Mouse (Mus musculus): ENCODE results near the gene Kcnc3. TPM values are rescaled to one million over a fixed set of nuclear protein-coding genes. Genes with fewer than 3 reads are reported as not detected.

Kcnc3 gene
- polyA plus RNA-seq, 1 experiment from 2014 or later: not detected

- WGBS: 8% methylated on average over 4 of the region's 4 CpGs
- no peaks in the 10 kb centered on the region for H3K36me3 ChIP-seq (ENCODE audit: control insufficient read depth, insufficient read depth, low read length)
- no peak for ATAC-seq (ENCODE audit: insufficient number of reproducible peaks, insufficient read depth, low FRiP score, low read depth)
Measured at GRCm38 (mm10) chr7:44649990-44650389, 59.5 kb downstream of the Kcnc3 start.

GRCm38 (mm10) chr7:44651416-44651815 is 61.0 kb downstream of the Kcnc3 start:
- peaks cover 4% of the 10 kb centered on the region; the same call in 1 of the 2 replicates for H3K27me3 ChIP-seq (ENCODE audit: control insufficient read depth, insufficient read depth, low read length)
- no peak overlapping the region for H3K4me2 ChIP-seq (ENCODE audit: low read length)
- H3K9me3 ChIP-seq (ENCODE audit: control insufficient read depth, low read length): no peaks in the 10 kb centered on the region
- H3K4me1 ChIP-seq (ENCODE audit: control insufficient read depth in 2 of 2, insufficient read depth in 2 of 2, low read length in 2 of 2): no peaks in the 10 kb centered on the region
- H3K9ac ChIP-seq (ENCODE audit: low read length): no peak overlapping the region
- H3K36me3 ChIP-seq (ENCODE audit: control insufficient read depth, insufficient read depth, low read length): no peaks in the 10 kb centered on the region
- no peak overlapping the region for H3K4me3 ChIP-seq (ENCODE audit: control insufficient read depth in 1 of 2, insufficient read depth in 1 of 2, low read depth in 1 of 2, low read length in 2 of 2)
- no peak for ATAC-seq (ENCODE audit: insufficient number of reproducible peaks, insufficient read depth, low FRiP score, low read depth)
- WGBS: 60% methylated on average over 7 of the region's 7 CpGs
- no peak overlapping the region for H3K27ac ChIP-seq (replicated peaks in 1 of 2; ENCODE audit: control insufficient read depth in 1 of 2, insufficient read depth in 1 of 2, low read depth in 2 of 2, low read length in 2 of 2)

More at GRCm38 (mm10) chr7:44649990-44650389, 59.5 kb downstream of the Kcnc3 start:
- H3K27ac ChIP-seq (replicated peaks in 1 of 2; ENCODE audit: control insufficient read depth in 1 of 2, insufficient read depth in 1 of 2, low read depth in 2 of 2, low read length in 2 of 2): no peak overlapping the region
- H3K4me2 ChIP-seq (ENCODE audit: low read length): no peak overlapping the region
- H3K9ac ChIP-seq (ENCODE audit: low read length): no peak overlapping the region
- H3K9me3 ChIP-seq (ENCODE audit: control insufficient read depth, low read length): no peaks in the 10 kb centered on the region
- no peak overlapping the region for H3K4me3 ChIP-seq (ENCODE audit: control insufficient read depth in 1 of 2, insufficient read depth in 1 of 2, low read depth in 1 of 2, low read length in 2 of 2)
- peaks cover 18% of the 10 kb centered on the region for H3K27me3 ChIP-seq (ENCODE audit: control insufficient read depth, insufficient read depth, low read length)
- H3K4me1 ChIP-seq (ENCODE audit: control insufficient read depth in 2 of 2, insufficient read depth in 2 of 2, low read length in 2 of 2): no peaks in the 10 kb centered on the region

GRCm38 (mm10) chr7:44653773-44654172 is 63.3 kb downstream of the Kcnc3 start:
- 51% methylated on average over 8 of the region's 8 CpGs for WGBS
- no peak for ATAC-seq (ENCODE audit: insufficient number of reproducible peaks, insufficient read depth, low FRiP score, low read depth)
- H3K9ac ChIP-seq (ENCODE audit: low read length): no peak overlapping the region

More at GRCm38 (mm10) chr7:44653773-44654172, 63.3 kb downstream of the Kcnc3 start:
- H3K27ac ChIP-seq (replicated peaks in 1 of 2; ENCODE audit: control insufficient read depth in 1 of 2, insufficient read depth in 1 of 2, low read depth in 2 of 2, low read length in 2 of 2): no peak overlapping the region
- H3K4me2 ChIP-seq (ENCODE audit: low read length): no peak overlapping the region
- no peaks in the 10 kb centered on the region for H3K4me1 ChIP-seq (ENCODE audit: control insufficient read depth in 2 of 2, insufficient read depth in 2 of 2, low read length in 2 of 2)
- H3K36me3 ChIP-seq (ENCODE audit: control insufficient read depth, insufficient read depth, low read length): no peaks in the 10 kb centered on the region
- H3K9me3 ChIP-seq (ENCODE audit: control insufficient read depth, low read length): no peaks in the 10 kb centered on the region
- no peak overlapping the region for H3K4me3 ChIP-seq (ENCODE audit: control insufficient read depth in 1 of 2, insufficient read depth in 1 of 2, low read depth in 1 of 2, low read length in 2 of 2)
- no peaks in the 10 kb centered on the region for H3K27me3 ChIP-seq (ENCODE audit: control insufficient read depth, insufficient read depth, low read length)

Other genes starting within 250 kb of the Kcnc3 start
- gene Syt3, start 206.6 kb upstream of the Kcnc3 start, polyA plus RNA-seq (2014; fragmentation: Nextera tagmentation; extraction: Ambion mirVana): 0.57 and 0.59 TPM in 2 replicates
- gene 1700008O03Rik, start 204.8 kb upstream of the Kcnc3 start, polyA plus RNA-seq (2014; fragmentation: Nextera tagmentation; extraction: Ambion mirVana): 0.34 and 0.47 TPM in 2 replicates
- gene Lrrc4b, start 161.6 kb upstream of the Kcnc3 start, polyA plus RNA-seq (2014; fragmentation: Nextera tagmentation; extraction: Ambion mirVana): 4.1 and 4.5 TPM in 2 replicates
- gene Aspdh, start 125.3 kb upstream of the Kcnc3 start, polyA plus RNA-seq (2014; fragmentation: Nextera tagmentation; extraction: Ambion mirVana): 0.34 and 1.4 TPM in 2 replicates
- 128 and 131 TPM in 2 replicates for gene Josd2, start 122.7 kb upstream of the Kcnc3 start, polyA plus RNA-seq (2014; fragmentation: Nextera tagmentation; extraction: Ambion mirVana)
- gene Emc10, start 94.1 kb upstream of the Kcnc3 start, polyA plus RNA-seq (2014; fragmentation: Nextera tagmentation; extraction: Ambion mirVana): 101 and 114 TPM in 2 replicates
- 8.7 and 9.2 TPM in 2 replicates for gene Fam71e1, start 94.1 kb upstream of the Kcnc3 start, polyA plus RNA-seq (2014; fragmentation: Nextera tagmentation; extraction: Ambion mirVana)
- gene Mybpc2, start 66.0 kb upstream of the Kcnc3 start, polyA plus RNA-seq (2014; fragmentation: Nextera tagmentation; extraction: Ambion mirVana): 2.3 and 3.3 TPM in 2 replicates
- gene Spib, start 58.6 kb upstream of the Kcnc3 start, polyA plus RNA-seq (2014; fragmentation: Nextera tagmentation; extraction: Ambion mirVana): not detected in 2 replicates
- gene Pold1, start 41.8 kb upstream of the Kcnc3 start, polyA plus RNA-seq (2014; fragmentation: Nextera tagmentation; extraction: Ambion mirVana): 28.6 and 29.2 TPM in 2 replicates
- gene Nr1h2, start 36.7 kb upstream of the Kcnc3 start, polyA plus RNA-seq (2014; fragmentation: Nextera tagmentation; extraction: Ambion mirVana): 53.3 and 57.8 TPM in 2 replicates
- gene Napsa, start 18.3 kb upstream of the Kcnc3 start, polyA plus RNA-seq (2014; fragmentation: Nextera tagmentation; extraction: Ambion mirVana): 0.35 and 0.92 TPM in 2 replicates
- gene Myh14, start 80.2 kb downstream of the Kcnc3 start, polyA plus RNA-seq (2014; fragmentation: Nextera tagmentation; extraction: Ambion mirVana): 0.40 and 1.9 TPM in 2 replicates
- not detected in 2 replicates for gene Izumo2, start 118.1 kb downstream of the Kcnc3 start, polyA plus RNA-seq (2014; fragmentation: Nextera tagmentation; extraction: Ambion mirVana)
- 30.9 and 36.1 TPM in 2 replicates for gene Vrk3, start 157.7 kb downstream of the Kcnc3 start, polyA plus RNA-seq (2014; fragmentation: Nextera tagmentation; extraction: Ambion mirVana)
- 0.51 and 0.61 TPM in 2 replicates for gene Zfp473, start 160.4 kb downstream of the Kcnc3 start, polyA plus RNA-seq (2014; fragmentation: Nextera tagmentation; extraction: Ambion mirVana)
- 41.5 and 41.7 TPM in 2 replicates for gene Nup62, start 225.4 kb downstream of the Kcnc3 start, polyA plus RNA-seq (2014; fragmentation: Nextera tagmentation; extraction: Ambion mirVana)
- gene Il4i1, start 225.7 kb downstream of the Kcnc3 start, polyA plus RNA-seq (2014; fragmentation: Nextera tagmentation; extraction: Ambion mirVana): 0.77 and 0.91 TPM in 2 replicates
- gene Atf5, start 226.0 kb downstream of the Kcnc3 start, polyA plus RNA-seq (2014; fragmentation: Nextera tagmentation; extraction: Ambion mirVana): 1.8 and 1.9 TPM in 2 replicates